Mouse (Mus musculus) heart, postnatal 0 days (tissue): ENCODE data around the gene Gm7138.

Experiments
- CTCF ChIP-seq: IDR thresholded peaks from 2 replicates; pipeline ENCODE4 v1.5.1; 2016; ENCODE audit warnings: antibody characterized with exemption, control low read depth, low read depth
- EP300 ChIP-seq: IDR thresholded peaks from 2 replicates; pipeline ENCODE4 v1.6.1; 2016; ENCODE audit warnings: antibody characterized with exemption, low read depth

DNA sequence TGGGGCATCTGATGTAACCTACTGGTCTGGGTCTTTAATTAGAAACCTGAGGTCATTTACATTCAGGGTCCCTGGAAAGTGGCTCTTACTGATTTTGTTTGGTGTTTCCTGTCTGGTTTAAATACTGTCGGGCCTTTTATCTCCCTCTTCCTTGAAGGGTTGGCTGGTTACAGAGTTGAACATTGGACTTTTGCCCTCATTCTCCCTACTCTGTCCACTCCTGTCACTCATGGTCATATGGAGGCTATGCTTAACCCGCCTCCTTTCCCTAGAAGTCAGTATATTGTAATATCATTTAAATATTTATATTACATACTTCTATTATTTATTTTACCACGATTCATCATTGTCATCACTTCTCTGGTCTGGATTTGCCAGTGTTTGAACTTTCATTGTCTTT, 27.4 kb upstream of the Gm7138 start:
- no peak for TF ChIP-seq CTCF
- TF ChIP-seq EP300: no peak
